Mouse (Mus musculus): ENCODE measurements around the gene Gm17693.
"Not testable (repeated sequence)": the region's sequence is repeated elsewhere in the genome, so short reads cannot be mapped to it uniquely, and the experiment has no call there.

The Gm17693 gene

GRCm38 (mm10) chrX:125705144-125705543, at the start of gene Gm17693:
Gm17693 (plus strand) TSS chrX:125705444.
- DNase-seq (ENCODE audit: low spot score) = not testable (repeated sequence)
